Mouse (Mus musculus): Measurements from ENCODE around the gene Pheta1. TPM values are rescaled to one million over a fixed set of nuclear protein-coding genes. Genes with fewer than 3 reads are reported as not detected.
A peak's percentile ranks its signal among the peaks of the same experiment; 100 is the strongest.

The Pheta1 gene
- 17.6 and 19.0 TPM in 2 replicates for polyA plus RNA-seq (2012; rRNA removed)

DNA sequence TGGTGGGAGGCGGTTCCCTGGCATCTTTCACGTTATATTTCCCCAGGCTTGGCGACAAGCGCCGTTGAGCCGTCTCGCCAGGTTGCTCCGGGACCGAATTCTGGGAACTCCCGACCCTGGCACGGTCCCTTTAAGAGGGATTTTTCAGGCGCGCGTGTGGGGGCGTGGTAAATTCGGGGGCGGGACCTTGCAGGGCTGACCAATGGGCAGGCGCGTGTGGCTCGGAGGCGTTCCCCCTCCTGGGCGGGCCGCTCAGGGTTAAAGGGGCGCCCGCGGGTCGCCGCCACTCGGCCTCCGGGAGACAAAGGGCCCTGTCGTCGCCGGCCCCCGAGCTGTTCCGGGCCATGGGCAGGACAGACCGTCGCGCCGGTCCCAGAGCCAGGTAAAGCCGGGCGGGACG lies at the start of gene Pheta1:
TSS of gene Pheta1 (plus strand) at position 242 of the 400 bp plus-strand sequence.
- H3K4me1 ChIP-seq (ENCODE audit: control insufficient read depth, insufficient read depth, low read length) = peaks cover 29% of the 10 kb centered on the region
- TF ChIP-seq POLR2A (IDR thresholded peaks at IDR 0.05; ENCODE audit: borderline replicate concordance, insufficient read depth, low read length) = peak; percentile 45; the same call in 1 of the 2 replicates
- TF ChIP-seq CTCF (IDR thresholded peaks at IDR 0.05; ENCODE audit: borderline replicate concordance, insufficient read depth, low read depth, low read length) = no peak
- H3K27me3 ChIP-seq (ENCODE audit: control insufficient read depth, insufficient read depth, low read length) = no peaks in the 10 kb centered on the region
- peak within 1 kb of the TSS; percentile 65; the same call in 1 of the 2 replicates for H3K27ac ChIP-seq (ENCODE audit: insufficient read depth, low read length)
- DNase-seq = peak; percentile 92 to 95
- WGBS = under 1% methylated on average over 42 of the region's 42 CpGs
- peak within 1 kb of the TSS; percentile 99 for H3K4me3 ChIP-seq (replicated peaks; ENCODE audit: insufficient read depth, low read depth, low read length)

DNA sequence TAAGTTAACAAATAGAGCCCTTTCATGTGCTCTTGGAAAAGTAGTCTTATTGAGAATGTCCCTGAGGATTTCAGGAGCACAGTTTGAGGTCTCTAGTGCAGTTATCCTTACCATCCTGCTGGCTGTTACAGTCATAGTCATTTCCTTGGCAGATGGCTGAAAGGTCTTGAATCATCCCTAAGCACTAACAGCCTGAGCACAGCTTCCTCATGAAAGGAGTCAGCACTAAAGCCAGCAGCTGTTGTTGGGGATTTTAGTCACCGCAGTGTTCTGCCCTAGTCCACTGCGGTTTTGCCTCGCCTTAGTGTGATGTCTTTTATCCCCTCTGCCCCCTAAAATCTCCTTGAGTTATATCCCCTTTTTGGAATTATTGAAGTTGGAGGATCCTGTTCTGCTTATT lies 41.6 kb upstream of the Pheta1 start:
- DNase-seq = peak in 1 of 2 experiments; percentile 53
- Histone ChIP-seq H3K27ac (ENCODE audit: insufficient read depth, low read length) (0 out of 2 replicates have a peak overlapping the region, but pooled peaks have one; percentile 18), H3K27me3 (ENCODE audit: control insufficient read depth, insufficient read depth, low read length) (no peaks in the 10 kb centered on the region), H3K4me1 (ENCODE audit: control insufficient read depth, insufficient read depth, low read length) (peaks cover 34% of the 10 kb centered on the region), H3K4me3 (replicated peaks; ENCODE audit: insufficient read depth, low read depth, low read length) (no peak overlapping the region)
- TF ChIP-seq POLR2A (IDR thresholded peaks at IDR 0.05; ENCODE audit: borderline replicate concordance, insufficient read depth, low read length) = no peak
- no peak for TF ChIP-seq CTCF (IDR thresholded peaks at IDR 0.05; ENCODE audit: borderline replicate concordance, insufficient read depth, low read depth, low read length)
- WGBS = 18% methylated on average over 3 of the region's 3 CpGs

DNA sequence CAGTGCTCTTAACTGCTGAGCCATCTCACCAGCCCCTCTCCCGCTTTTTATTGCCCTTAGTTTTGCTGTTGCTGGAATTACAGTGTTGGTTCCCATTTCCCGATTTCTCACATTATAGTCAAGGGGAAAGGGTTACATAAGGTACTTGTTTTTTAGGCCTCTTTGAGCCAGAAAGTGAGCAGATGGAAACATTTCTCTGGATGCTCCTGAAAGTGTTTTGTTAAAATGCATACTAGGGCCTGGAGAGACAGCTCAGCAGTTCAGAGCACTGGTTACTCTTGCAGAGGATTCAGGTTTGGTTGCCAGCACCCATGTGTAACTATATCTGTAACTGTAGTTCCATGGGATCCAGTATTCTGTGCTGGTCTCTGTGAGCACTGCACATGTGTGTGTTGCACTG lies 40.6 kb upstream of the Pheta1 start:
- Histone ChIP-seq H3K4me3 (replicated peaks; ENCODE audit: insufficient read depth, low read depth, low read length) (no peak overlapping the region), H3K27ac (ENCODE audit: insufficient read depth, low read length) (no peak overlapping the region), H3K27me3 (ENCODE audit: control insufficient read depth, insufficient read depth, low read length) (no peaks in the 10 kb centered on the region), H3K4me1 (ENCODE audit: control insufficient read depth, insufficient read depth, low read length) (peaks cover 39% of the 10 kb centered on the region)
- no peak for DNase-seq
- TF ChIP-seq CTCF (IDR thresholded peaks at IDR 0.05; ENCODE audit: borderline replicate concordance, insufficient read depth, low read depth, low read length) (no peak), POLR2A (IDR thresholded peaks at IDR 0.05; ENCODE audit: borderline replicate concordance, insufficient read depth, low read length) (no peak)
- 68% methylated on average over 2 of the region's 2 CpGs for WGBS

DNA sequence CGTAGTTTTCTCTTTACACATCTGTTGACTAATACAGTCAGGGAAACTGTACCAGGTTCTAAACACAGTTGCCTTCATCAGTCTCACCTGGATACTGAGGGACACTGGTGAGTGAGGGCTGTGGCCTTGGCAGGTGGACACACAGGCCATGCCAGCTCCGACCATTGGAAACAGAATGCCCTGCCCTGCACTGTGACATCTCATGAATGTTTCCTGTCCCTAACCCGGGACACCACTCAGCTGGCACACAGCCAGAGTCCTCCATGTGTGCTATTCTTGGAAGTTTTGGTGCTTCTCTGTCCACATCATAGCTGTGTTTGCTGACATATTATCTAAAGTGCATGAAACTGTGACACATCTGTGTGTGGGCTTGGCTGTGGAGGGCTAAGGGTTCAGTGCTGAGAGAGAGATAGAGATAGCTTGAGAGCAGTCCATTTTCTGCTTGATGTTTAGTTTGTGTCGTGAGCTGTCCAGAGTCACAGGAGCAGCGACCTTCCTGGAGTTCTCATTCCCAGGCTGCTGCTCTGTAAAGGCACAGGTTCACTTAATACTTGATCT lies 39.0 kb upstream of the Pheta1 start:
- peaks cover 42% of the 10 kb centered on the region for H3K4me1 ChIP-seq (ENCODE audit: control insufficient read depth, insufficient read depth, low read length)
- 24% methylated on average over 5 of the region's 5 CpGs for WGBS
- no peak overlapping the region for H3K4me3 ChIP-seq (replicated peaks; ENCODE audit: insufficient read depth, low read depth, low read length)
- H3K27ac ChIP-seq (ENCODE audit: insufficient read depth, low read length) = no peak overlapping the region
- H3K27me3 ChIP-seq (ENCODE audit: control insufficient read depth, insufficient read depth, low read length) = no peaks in the 10 kb centered on the region
- TF ChIP-seq POLR2A (IDR thresholded peaks at IDR 0.05; ENCODE audit: borderline replicate concordance, insufficient read depth, low read length) (no peak), CTCF (IDR thresholded peaks at IDR 0.05; ENCODE audit: borderline replicate concordance, insufficient read depth, low read depth, low read length) (no peak)
- peak; percentile 52 to 57 for DNase-seq

DNA sequence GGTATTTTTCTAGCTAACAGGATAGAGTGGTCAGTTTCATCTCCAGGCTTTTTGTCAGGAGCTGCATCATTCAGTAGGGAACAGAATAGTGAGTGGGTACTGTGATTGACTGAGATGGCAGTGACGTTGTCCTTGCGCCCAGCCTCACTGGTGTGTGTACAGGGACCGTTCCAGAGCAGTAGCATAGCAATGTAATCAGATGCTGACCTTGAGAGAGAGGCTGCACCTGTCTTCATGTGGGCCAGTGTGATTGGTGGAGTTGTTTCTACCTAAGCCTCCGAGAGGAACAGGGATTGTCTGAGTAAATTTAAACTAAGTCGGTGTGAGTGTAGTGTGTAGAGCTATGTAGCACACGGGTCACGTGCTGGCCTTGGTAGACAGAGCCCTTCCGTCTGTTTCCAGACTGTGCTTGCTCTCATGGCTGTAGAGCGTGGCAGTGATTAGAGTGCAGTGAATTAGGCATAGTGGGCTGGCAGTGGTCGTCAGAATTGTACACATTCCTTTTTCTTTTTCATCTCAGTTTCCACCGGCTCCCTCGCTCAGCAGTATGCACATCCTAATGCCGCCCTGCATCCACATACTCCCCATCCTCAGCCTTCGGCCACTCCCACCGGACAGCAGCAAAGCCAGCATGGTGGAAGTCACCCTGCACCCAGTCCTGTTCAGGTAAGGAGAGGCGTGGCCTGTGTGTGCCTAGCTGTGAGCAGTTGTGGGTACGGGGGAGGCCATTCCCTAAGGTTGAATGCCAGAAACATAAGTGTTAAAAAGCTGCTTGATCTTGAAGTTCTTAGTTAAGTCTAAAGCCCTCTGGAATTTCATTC lies 38.2 kb upstream of the Pheta1 start:
- peak; percentile 17 to 27 for DNase-seq

DNA sequence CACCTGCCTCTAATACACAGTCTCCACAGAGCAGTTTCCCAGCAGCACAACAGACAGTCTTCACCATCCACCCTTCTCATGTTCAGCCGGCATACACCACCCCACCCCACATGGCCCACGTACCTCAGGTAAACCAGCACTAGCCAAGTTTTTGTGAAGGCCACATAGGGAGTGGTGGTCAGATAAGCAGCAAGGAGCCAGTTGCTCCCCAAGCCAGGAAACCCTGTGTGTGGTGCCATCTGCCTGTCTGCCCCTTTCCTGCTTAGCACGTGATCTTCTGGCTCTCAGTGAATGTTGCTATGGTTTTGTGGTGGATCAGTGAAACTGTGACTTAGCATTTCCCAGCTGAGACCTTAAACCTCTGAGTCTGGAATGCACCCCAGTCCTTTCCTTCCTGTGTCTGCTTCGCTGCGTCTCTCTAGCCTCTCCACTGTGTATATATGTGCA lies 37.3 kb upstream of the Pheta1 start:
- peak overlapping the region; percentile 56 for H3K27ac ChIP-seq (ENCODE audit: insufficient read depth, low read length)
- H3K4me3 ChIP-seq (replicated peaks; ENCODE audit: insufficient read depth, low read depth, low read length) = no peak overlapping the region
- TF ChIP-seq CTCF (IDR thresholded peaks at IDR 0.05; ENCODE audit: borderline replicate concordance, insufficient read depth, low read depth, low read length) = no peak
- TF ChIP-seq POLR2A (IDR thresholded peaks at IDR 0.05; ENCODE audit: borderline replicate concordance, insufficient read depth, low read length) = no peak
- H3K4me1 ChIP-seq (ENCODE audit: control insufficient read depth, insufficient read depth, low read length) = peaks cover 46% of the 10 kb centered on the region
- no peaks in the 10 kb centered on the region for H3K27me3 ChIP-seq (ENCODE audit: control insufficient read depth, insufficient read depth, low read length)
- DNase-seq = peak; percentile 64 to 71
- WGBS = 8% methylated on average over 5 of the region's 5 CpGs

More for the DNA sequence above, 38.2 kb upstream of the Pheta1 start:
- TF ChIP-seq POLR2A (IDR thresholded peaks at IDR 0.05; ENCODE audit: borderline replicate concordance, insufficient read depth, low read length) (no peak), CTCF (IDR thresholded peaks at IDR 0.05; ENCODE audit: borderline replicate concordance, insufficient read depth, low read depth, low read length) (no peak)
- Histone ChIP-seq H3K4me1 (ENCODE audit: control insufficient read depth, insufficient read depth, low read length) (peaks cover 42% of the 10 kb centered on the region), H3K27ac (ENCODE audit: insufficient read depth, low read length) (0 out of 2 replicates have a peak overlapping the region, but pooled peaks have one; percentile 56), H3K4me3 (replicated peaks; ENCODE audit: insufficient read depth, low read depth, low read length) (no peak overlapping the region), H3K27me3 (ENCODE audit: control insufficient read depth, insufficient read depth, low read length) (no peaks in the 10 kb centered on the region)
- WGBS = 81% methylated on average over 17 of the region's 17 CpGs

DNA sequence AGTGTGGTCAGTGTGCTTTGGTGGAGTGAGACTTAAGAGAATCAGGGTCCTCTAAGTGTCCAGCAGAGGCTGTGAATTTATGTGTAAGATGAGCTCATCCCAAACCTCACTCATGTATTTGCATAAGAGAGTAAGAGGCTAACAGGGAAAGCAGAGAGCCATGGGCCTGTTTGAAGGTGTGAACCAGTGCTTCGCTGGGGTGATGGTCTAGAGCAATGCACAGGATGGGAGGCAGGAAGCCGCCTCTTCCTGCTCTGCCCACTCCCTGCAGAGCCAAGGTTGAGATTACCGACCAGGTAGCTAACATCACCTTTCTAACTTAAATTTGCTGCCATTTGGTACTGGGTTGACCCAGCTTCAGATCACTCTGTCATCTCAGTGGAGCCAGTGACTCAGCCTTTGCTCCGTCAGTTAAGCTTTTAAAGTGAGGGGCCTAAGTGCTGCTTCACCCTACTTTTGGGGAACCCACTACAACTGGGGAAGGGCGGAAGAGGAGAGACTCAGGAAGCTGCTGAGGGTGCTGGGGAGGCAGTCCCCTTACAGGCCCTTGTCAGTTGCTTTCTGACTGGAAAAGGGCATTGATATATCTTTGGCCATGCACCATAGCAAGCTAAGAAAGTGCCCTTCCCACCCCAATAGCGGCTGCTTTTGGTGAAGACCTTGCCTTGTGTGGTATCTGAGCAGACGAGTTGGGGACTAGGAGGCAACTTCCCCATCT lies 36.1 kb upstream of the Pheta1 start:
- H3K27ac ChIP-seq (ENCODE audit: insufficient read depth, low read length) = peak overlapping the region; percentile 56; the same call in 1 of the 2 replicates
- H3K4me3 ChIP-seq (replicated peaks; ENCODE audit: insufficient read depth, low read depth, low read length) = no peak overlapping the region
- 80% methylated on average over 7 of the region's 7 CpGs for WGBS
- peak in 1 of 2 experiments; percentile 20 for DNase-seq
- TF ChIP-seq CTCF (IDR thresholded peaks at IDR 0.05; ENCODE audit: borderline replicate concordance, insufficient read depth, low read depth, low read length) = no peak
- H3K4me1 ChIP-seq (ENCODE audit: control insufficient read depth, insufficient read depth, low read length) = peaks cover 40% of the 10 kb centered on the region
- H3K27me3 ChIP-seq (ENCODE audit: control insufficient read depth, insufficient read depth, low read length) = no peaks in the 10 kb centered on the region
